In genomic region chr2:116440252-116440651, GRCm38 (mm10) we compare ENCODE assay signal across 22 mouse cellular contexts.
DNase-seq lines count a peak whose midpoint lies in the region; ATAC-seq and TF ChIP-seq lines count a peak whose summit lies in the region.
"Had no signal": no experiment of that assay in that cellular context is flagged by ENCODE, and none has a peak within 500 bp of the region (broad histone marks: within the 10 kb centered on the region; RNA-seq: fewer than 3 reads in every experiment).

No protein-coding gene starts in this region.

- TF ChIP-seq CTCF in lung, embryonic 14.5 days (IDR thresholded peaks at IDR 0.05; ENCODE audit: low read depth), result no peak
- TF ChIP-seq CTCF in lung, adult 2 months (IDR thresholded peaks at IDR 0.05; ENCODE audit: insufficient read depth, low read length), result no peak
- no peak for TF ChIP-seq CTCF in stomach, postnatal 0 days (IDR thresholded peaks at IDR 0.05; ENCODE audit: low read depth)

- no peaks in the 10 kb centered on the region for H3K36me3 ChIP-seq in forebrain, embryonic 12.5 days (replicated peaks)
- H3K36me3 ChIP-seq in forebrain, embryonic 16.5 days (ENCODE audit: control insufficient read depth, insufficient read depth), result no peaks in the 10 kb centered on the region
- H3K36me3 ChIP-seq in lung, embryonic 14.5 days (ENCODE audit: insufficient read depth), result no peaks in the 10 kb centered on the region
- no peaks in the 10 kb centered on the region for H3K36me3 ChIP-seq in stomach, embryonic 14.5 days (ENCODE audit: control insufficient read depth, insufficient read depth, low read length)
- H3K36me3 ChIP-seq in stomach, postnatal 0 days (ENCODE audit: control insufficient read depth, insufficient read depth, low read length), result no peaks in the 10 kb centered on the region
- H3K36me3 ChIP-seq: G1E; heart, embryonic 13.5 days; hindbrain, embryonic 15.5 days had no signal

- ATAC-seq in forebrain, embryonic 12.5 days (ENCODE audit: low FRiP score), result 0 out of 2 replicates have a peak, but pooled peaks have one; percentile 44
- no peak for ATAC-seq in forebrain, embryonic 16.5 days
- ATAC-seq in lung, embryonic 14.5 days (ENCODE audit: insufficient read depth), result peak; percentile 87
- ATAC-seq in stomach, embryonic 14.5 days (ENCODE audit: insufficient number of reproducible peaks, insufficient read depth, low FRiP score, low read depth), result 0 out of 2 replicates have a peak, but pooled peaks have one; percentile 63
- ATAC-seq in stomach, postnatal 0 days (ENCODE audit: low FRiP score, low TSS enrichment), result no peak
- ATAC-seq: CD4-positive, CD25-positive, alpha-beta regulatory T cell, adult 4 months; forebrain, embryonic 13.5 days had no signal

- no peak for TF ChIP-seq POLR2A in lung, adult 2 months (IDR thresholded peaks at IDR 0.05; ENCODE audit: borderline replicate concordance, extremely low read depth, low read depth, low read length)

- WGBS in forebrain, embryonic 12.5 days, result 10% methylated on average over 2 of the region's 2 CpGs
- WGBS in forebrain, embryonic 16.5 days, result 7% methylated on average over 2 of the region's 2 CpGs
- WGBS in lung, embryonic 14.5 days, result 45% methylated on average over 2 of the region's 2 CpGs
- WGBS in lung, adult 2 months, result 61% methylated on average over 2 of the region's 2 CpGs
- WGBS in stomach, embryonic 14.5 days, result 61% methylated on average over 2 of the region's 2 CpGs
- 41% methylated on average over 2 of the region's 2 CpGs for WGBS in stomach, postnatal 0 days

- H3K27me3 ChIP-seq in forebrain, embryonic 12.5 days, result no peaks in the 10 kb centered on the region
- H3K27me3 ChIP-seq in forebrain, embryonic 16.5 days (replicated peaks; ENCODE audit: control insufficient read depth, insufficient read depth, low read length), result no peaks in the 10 kb centered on the region
- no peaks in the 10 kb centered on the region for H3K27me3 ChIP-seq in lung, embryonic 14.5 days (ENCODE audit: insufficient read depth, low read length)
- no peaks in the 10 kb centered on the region for H3K27me3 ChIP-seq in stomach, embryonic 14.5 days (ENCODE audit: control insufficient read depth, insufficient read depth, low read length)
- H3K27me3 ChIP-seq in stomach, postnatal 0 days (ENCODE audit: control insufficient read depth, insufficient read depth, low read length), result no peaks in the 10 kb centered on the region
- H3K27me3 ChIP-seq: forebrain, embryonic 13.5 days; heart, embryonic 13.5 days; hindbrain, embryonic 15.5 days had no signal

- peaks cover 8% of the 10 kb centered on the region for H3K4me1 ChIP-seq in forebrain, embryonic 12.5 days
- H3K4me1 ChIP-seq in forebrain, embryonic 16.5 days (replicated peaks; ENCODE audit: control insufficient read depth, insufficient read depth, low read length), result peaks cover 3% of the 10 kb centered on the region; the same call in 1 of the 2 replicates
- no peaks in the 10 kb centered on the region for H3K4me1 ChIP-seq in lung, embryonic 14.5 days (ENCODE audit: insufficient read depth)
- H3K4me1 ChIP-seq in lung, adult 2 months (ENCODE audit: control insufficient read depth, insufficient read depth, low read length), result no peaks in the 10 kb centered on the region
- no peaks in the 10 kb centered on the region for H3K4me1 ChIP-seq in stomach, embryonic 14.5 days (ENCODE audit: control insufficient read depth, insufficient read depth, low read length)
- H3K4me1 ChIP-seq in stomach, postnatal 0 days (replicated peaks; ENCODE audit: control insufficient read depth, insufficient read depth), result no peaks in the 10 kb centered on the region
- H3K4me1 ChIP-seq: heart, embryonic 13.5 days; hindbrain, embryonic 15.5 days had no signal

- H3K9me3 ChIP-seq in forebrain, embryonic 12.5 days, result no peaks in the 10 kb centered on the region
- no peaks in the 10 kb centered on the region for H3K9me3 ChIP-seq in forebrain, embryonic 16.5 days (ENCODE audit: control insufficient read depth, low read length)
- no peaks in the 10 kb centered on the region for H3K9me3 ChIP-seq in lung, embryonic 14.5 days (ENCODE audit: low read depth, low read length)
- H3K9me3 ChIP-seq in stomach, embryonic 14.5 days (ENCODE audit: control insufficient read depth, low read depth, low read length), result no peaks in the 10 kb centered on the region
- H3K9me3 ChIP-seq in stomach, postnatal 0 days (ENCODE audit: control insufficient read depth, low read length), result no peaks in the 10 kb centered on the region
- H3K9me3 ChIP-seq: forebrain, embryonic 13.5 days; heart, embryonic 13.5 days; hindbrain, embryonic 15.5 days had no signal

- H3K4me3 ChIP-seq in forebrain, embryonic 12.5 days (replicated peaks), result no peak overlapping the region
- no peak overlapping the region for H3K4me3 ChIP-seq in forebrain, embryonic 16.5 days (replicated peaks; ENCODE audit: low read length)
- no peak overlapping the region for H3K4me3 ChIP-seq in lung, embryonic 14.5 days (ENCODE audit: low read depth, low read length)
- H3K4me3 ChIP-seq in lung, adult 2 months (replicated peaks; ENCODE audit: extremely low read depth, low read depth, low read length), result no peak overlapping the region
- no peak overlapping the region for H3K4me3 ChIP-seq in stomach, embryonic 14.5 days (ENCODE audit: low read depth, low read length)
- H3K4me3 ChIP-seq in stomach, postnatal 0 days (ENCODE audit: low read depth, low read length), result no peak overlapping the region
- H3K4me3 ChIP-seq: forebrain, embryonic 13.5 days; heart, embryonic 13.5 days; hindbrain, embryonic 15.5 days had no signal

- peak; percentile 14 for DNase-seq in embryo, embryonic 10.5 days (ENCODE audit: low spot score)
- no peak for DNase-seq in embryo, embryonic 9.5 days (ENCODE audit: extremely low spot score)
- peak; percentile 24 for DNase-seq in lung, embryonic 14.5 days
- DNase-seq in lung, adult 2 months, result no peak
- DNase-seq in stomach, postnatal 0 days (ENCODE audit: low spot score), result no peak
- DNase-seq: adrenal gland, postnatal 10 days; B cell, adult 2 months; cerebellum, adult 11-12 months; cerebellum, adult 9-10 months; cerebellum, postnatal 25 days; gastrocnemius, postnatal 36 days; heart, adult 11 months; heart, postnatal 36 days; kidney, adult 11 months had no signal

- TF ChIP-seq EP300 in stomach, postnatal 0 days (optimal IDR thresholded peaks at IDR 0.05), result no peak

- H3K9ac ChIP-seq in forebrain, embryonic 12.5 days, result no peak overlapping the region
- H3K9ac ChIP-seq in forebrain, embryonic 16.5 days (replicated peaks; ENCODE audit: low read depth, low read length), result no peak overlapping the region
- H3K9ac ChIP-seq in lung, embryonic 14.5 days, result no peak overlapping the region
- no peak overlapping the region for H3K9ac ChIP-seq in stomach, embryonic 14.5 days (replicated peaks; ENCODE audit: low read depth, low read length)
- H3K9ac ChIP-seq in stomach, postnatal 0 days (ENCODE audit: low read length), result no peak overlapping the region
- H3K9ac ChIP-seq: forebrain, embryonic 13.5 days; heart, embryonic 13.5 days; hindbrain, embryonic 15.5 days had no signal

- no peak overlapping the region for H3K27ac ChIP-seq in forebrain, embryonic 12.5 days
- no peak overlapping the region for H3K27ac ChIP-seq in forebrain, embryonic 16.5 days (ENCODE audit: low read length)
- no peak overlapping the region for H3K27ac ChIP-seq in lung, embryonic 14.5 days (ENCODE audit: low read depth)
- no peak overlapping the region for H3K27ac ChIP-seq in stomach, embryonic 14.5 days (ENCODE audit: low read length)
- H3K27ac ChIP-seq in stomach, postnatal 0 days (replicated peaks), result no peak overlapping the region
- H3K27ac ChIP-seq: forebrain, embryonic 13.5 days; heart, embryonic 13.5 days; hindbrain, embryonic 15.5 days had no signal

- H3K4me2 ChIP-seq in forebrain, embryonic 12.5 days, result no peak overlapping the region
- no peak overlapping the region for H3K4me2 ChIP-seq in forebrain, embryonic 16.5 days (ENCODE audit: low read length)
- no peak overlapping the region for H3K4me2 ChIP-seq in lung, embryonic 14.5 days
- no peak overlapping the region for H3K4me2 ChIP-seq in stomach, embryonic 14.5 days (replicated peaks; ENCODE audit: low read depth, low read length)
- H3K4me2 ChIP-seq in stomach, postnatal 0 days (replicated peaks; ENCODE audit: low read depth), result no peak overlapping the region
- H3K4me2 ChIP-seq: forebrain, embryonic 13.5 days; heart, embryonic 13.5 days; hindbrain, embryonic 15.5 days had no signal

Comparison
In these comparisons a context has a peak if more than half of its experiments do, and no peak if none do; other contexts are left out.
1. DNase-seq: peak in embryo, embryonic 10.5 days (single experiment) and lung, embryonic 14.5 days (single experiment); none in embryo, embryonic 9.5 days (single experiment), lung, adult 2 months (single experiment) and stomach, postnatal 0 days (single experiment).
2. ATAC-seq: peak in forebrain, embryonic 12.5 days (single experiment), lung, embryonic 14.5 days (single experiment) and stomach, embryonic 14.5 days (single experiment); none in forebrain, embryonic 16.5 days (single experiment) and stomach, postnatal 0 days (single experiment).